Mouse (Mus musculus): ENCODE measurements at regions not wholly inside any gene's neighbourhood (a gene's known extent, or its start where the extent isn't known, plus 50 kb on each side); places are given as distances from the start of the nearest gene placed in this dataset.

GRCm38 (mm10) chr15:24468239-24468638 is 945.3 kb downstream of the Basp1 start:
- no peaks in the 10 kb centered on the region for H3K36me3 ChIP-seq (ENCODE audit: control insufficient read depth, insufficient read depth, low read length)
- H3K4me1 ChIP-seq (ENCODE audit: control insufficient read depth, insufficient read depth, insufficient read length, low read length), result no peaks in the 10 kb centered on the region
- WGBS, result 75% methylated on average over 1 of the region's 1 CpGs
- no peak overlapping the region for H3K4me3 ChIP-seq (ENCODE audit: low read depth, low read length)
- no peak for TF ChIP-seq POLR2A (IDR thresholded peaks at IDR 0.05; ENCODE audit: low read depth, low read length)
- no peak for TF ChIP-seq CTCF (IDR thresholded peaks at IDR 0.05; ENCODE audit: extremely low read depth, insufficient read length, insufficient replicate concordance, low read depth, low read length)
- no peaks in the 10 kb centered on the region for H3K27me3 ChIP-seq (ENCODE audit: control insufficient read depth, insufficient read depth, low read length)
- H3K27ac ChIP-seq (ENCODE audit: insufficient read depth, low read depth, low read length), result no peak overlapping the region

DNA sequence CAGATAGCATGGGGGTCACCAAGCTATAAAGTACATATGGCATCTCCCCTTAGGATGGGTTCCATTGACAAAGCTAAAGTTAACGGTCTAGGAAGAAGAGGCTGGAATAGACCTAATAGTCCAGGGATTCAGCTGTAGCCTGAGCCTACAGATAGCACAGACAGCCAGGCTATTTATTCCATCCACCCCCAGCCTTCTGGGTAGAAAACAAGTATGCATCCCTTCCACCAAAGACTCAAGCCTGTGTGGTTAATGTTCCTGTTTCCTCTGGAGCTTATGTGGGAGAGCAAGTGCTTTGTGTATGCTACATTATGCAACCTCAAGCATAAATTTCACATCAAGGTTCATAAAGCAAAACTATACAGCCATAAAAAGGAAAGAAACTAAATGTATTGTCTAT is 955.8 kb downstream of the Basp1 start:
- WGBS, result 91% methylated on average over 1 of the region's 1 CpGs
- H3K36me3 ChIP-seq (ENCODE audit: control insufficient read depth, insufficient read depth, low read length), result no peaks in the 10 kb centered on the region
- H3K27ac ChIP-seq (ENCODE audit: insufficient read depth, low read depth, low read length), result no peak overlapping the region
- H3K4me3 ChIP-seq (ENCODE audit: low read depth, low read length), result no peak overlapping the region
- TF ChIP-seq POLR2A (IDR thresholded peaks at IDR 0.05; ENCODE audit: low read depth, low read length) (no peak), CTCF (IDR thresholded peaks at IDR 0.05; ENCODE audit: extremely low read depth, insufficient read length, insufficient replicate concordance, low read depth, low read length) (no peak)
- no peaks in the 10 kb centered on the region for H3K27me3 ChIP-seq (ENCODE audit: control insufficient read depth, insufficient read depth, low read length)
- no peaks in the 10 kb centered on the region for H3K4me1 ChIP-seq (ENCODE audit: control insufficient read depth, insufficient read depth, insufficient read length, low read length)

- Histone ChIP-seq H3K4me1 (ENCODE audit: control insufficient read depth, insufficient read depth, insufficient read length, low read length) (no peaks in the 10 kb centered on the region), H3K27me3 (ENCODE audit: control insufficient read depth, insufficient read depth, low read length) (no peaks in the 10 kb centered on the region), H3K27ac (ENCODE audit: insufficient read depth, low read depth, low read length) (no peak overlapping the region), H3K4me3 (ENCODE audit: low read depth, low read length) (no peak overlapping the region), H3K36me3 (ENCODE audit: control insufficient read depth, insufficient read depth, low read length) (no peaks in the 10 kb centered on the region)
- no peak for TF ChIP-seq CTCF (IDR thresholded peaks at IDR 0.05; ENCODE audit: extremely low read depth, insufficient read length, insufficient replicate concordance, low read depth, low read length)
- no peak for TF ChIP-seq POLR2A (IDR thresholded peaks at IDR 0.05; ENCODE audit: low read depth, low read length)
- 61% methylated on average over 1 of the region's 1 CpGs for WGBS
Observed at GRCm38 (mm10) chr15:24433083-24433482, 980.5 kb downstream of the Basp1 start.

- WGBS, result 59% methylated on average over 5 of the region's 5 CpGs
- H3K4me3 ChIP-seq (ENCODE audit: low read depth, low read length), result no peak overlapping the region
- no peaks in the 10 kb centered on the region for H3K4me1 ChIP-seq (ENCODE audit: control insufficient read depth, insufficient read depth, insufficient read length, low read length)
- no peaks in the 10 kb centered on the region for H3K27me3 ChIP-seq (ENCODE audit: control insufficient read depth, insufficient read depth, low read length)
- TF ChIP-seq CTCF (IDR thresholded peaks at IDR 0.05; ENCODE audit: extremely low read depth, insufficient read length, insufficient replicate concordance, low read depth, low read length) (no peak), POLR2A (IDR thresholded peaks at IDR 0.05; ENCODE audit: low read depth, low read length) (no peak)
- H3K36me3 ChIP-seq (ENCODE audit: control insufficient read depth, insufficient read depth, low read length), result no peaks in the 10 kb centered on the region
- no peak overlapping the region for H3K27ac ChIP-seq (ENCODE audit: insufficient read depth, low read depth, low read length)
Observed at GRCm38 (mm10) chr15:24429154-24429553, 984.4 kb downstream of the Basp1 start.

GRCm38 (mm10) chr15:24422333-24422942 is 991.1 kb downstream of the Basp1 start:
- Histone ChIP-seq H3K27me3 (ENCODE audit: control insufficient read depth, insufficient read depth, low read length) (no peaks in the 10 kb centered on the region), H3K4me3 (ENCODE audit: low read depth, low read length) (no peak overlapping the region), H3K4me1 (ENCODE audit: control insufficient read depth, insufficient read depth, insufficient read length, low read length) (no peaks in the 10 kb centered on the region), H3K36me3 (ENCODE audit: control insufficient read depth, insufficient read depth, low read length) (no peaks in the 10 kb centered on the region), H3K27ac (ENCODE audit: insufficient read depth, low read depth, low read length) (no peak overlapping the region)
- TF ChIP-seq CTCF (IDR thresholded peaks at IDR 0.05; ENCODE audit: extremely low read depth, insufficient read length, insufficient replicate concordance, low read depth, low read length) (no peak), POLR2A (IDR thresholded peaks at IDR 0.05; ENCODE audit: low read depth, low read length) (no peak)
- 47% methylated on average over 2 of the region's 2 CpGs for WGBS

- Histone ChIP-seq H3K36me3 (ENCODE audit: control insufficient read depth, insufficient read depth, low read length) (no peaks in the 10 kb centered on the region), H3K27me3 (ENCODE audit: control insufficient read depth, insufficient read depth, low read length) (no peaks in the 10 kb centered on the region), H3K4me3 (ENCODE audit: low read depth, low read length) (no peak overlapping the region), H3K4me1 (ENCODE audit: control insufficient read depth, insufficient read depth, insufficient read length, low read length) (no peaks in the 10 kb centered on the region), H3K27ac (ENCODE audit: insufficient read depth, low read depth, low read length) (no peak overlapping the region)
- 50% methylated on average over 1 of the region's 1 CpGs for WGBS
- no peak for TF ChIP-seq CTCF (IDR thresholded peaks at IDR 0.05; ENCODE audit: extremely low read depth, insufficient read length, insufficient replicate concordance, low read depth, low read length)
- TF ChIP-seq POLR2A (IDR thresholded peaks at IDR 0.05; ENCODE audit: low read depth, low read length), result no peak
Observed at GRCm38 (mm10) chr15:24419736-24420135, 993.8 kb downstream of the Basp1 start.

DNA sequence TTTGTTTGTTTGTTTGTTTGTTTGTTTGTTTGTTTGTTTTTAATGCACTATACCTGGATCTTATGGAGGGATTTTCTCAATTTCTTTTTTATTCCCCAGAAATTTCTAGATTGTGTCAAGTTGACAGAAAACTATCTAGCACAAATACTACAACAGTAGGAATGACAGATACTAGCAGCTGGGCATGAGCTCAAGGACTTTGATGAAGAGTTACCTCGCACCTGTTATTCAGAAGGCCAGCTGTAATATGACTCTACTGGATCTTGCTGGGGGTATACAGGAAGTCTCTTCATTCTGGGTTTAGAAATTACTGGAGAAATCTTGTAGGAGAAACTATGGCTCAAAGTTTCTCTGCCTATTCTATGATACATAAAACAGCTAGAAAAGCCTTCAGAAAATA is 994.4 kb downstream of the Basp1 start:
- no peaks in the 10 kb centered on the region for H3K36me3 ChIP-seq (ENCODE audit: control insufficient read depth, insufficient read depth, low read length)
- no peak for TF ChIP-seq POLR2A (IDR thresholded peaks at IDR 0.05; ENCODE audit: low read depth, low read length)
- no peak overlapping the region for H3K27ac ChIP-seq (ENCODE audit: insufficient read depth, low read depth, low read length)
- no peaks in the 10 kb centered on the region for H3K4me1 ChIP-seq (ENCODE audit: control insufficient read depth, insufficient read depth, insufficient read length, low read length)
- H3K4me3 ChIP-seq (ENCODE audit: low read depth, low read length), result no peak overlapping the region
- WGBS, result 74% methylated on average over 1 of the region's 1 CpGs
- no peaks in the 10 kb centered on the region for H3K27me3 ChIP-seq (ENCODE audit: control insufficient read depth, insufficient read depth, low read length)
